Mouse (Mus musculus) testis, adult 2 months (tissue): Measurements from ENCODE around the gene Pm20d1. TPM values are rescaled to one million over a fixed set of nuclear protein-coding genes. Genes with fewer than 3 reads are reported as not detected.
A peak's percentile ranks its signal among the peaks of the same experiment; 100 is the strongest.
"Not testable (repeated sequence)": the region's sequence is repeated elsewhere in the genome, so short reads cannot be mapped to it uniquely, and the experiment has no call there.

ENCODE experiments used
- H3K27ac ChIP-seq: fragments of 200-500 bp; 2 replicates; pipeline ENCODE4 v1.5.1; 2012; ENCODE audit warnings: low read depth, low read length; ENCODE audit not compliant: control insufficient read depth, insufficient read depth
- H3K27me3 ChIP-seq: fragments of 200-500 bp; 2 replicates; pipeline ENCODE4 v1.6.1; 2012; ENCODE audit warnings: mild to moderate bottlenecking, low read length, moderate library complexity; ENCODE audit not compliant: control insufficient read depth, insufficient read depth
- H3K36me3 ChIP-seq: fragments of 200-500 bp; 2 replicates; pipeline ENCODE4 v1.6.1; 2012; ENCODE audit warnings: mild to moderate bottlenecking, low read length; ENCODE audit not compliant: control insufficient read depth, insufficient read depth
- H3K4me1 ChIP-seq: fragments of 200-500 bp; 2 replicates; pipeline ENCODE4 v1.6.1; 2012; ENCODE audit warnings: low read length; ENCODE audit not compliant: control insufficient read depth, insufficient read depth
- H3K4me3 ChIP-seq: fragments of 200-500 bp; 2 replicates; pipeline ENCODE4 v1.5.1; 2012; ENCODE audit warnings: low read depth, mild to moderate bottlenecking, low read length, moderate library complexity, mixed read lengths; ENCODE audit not compliant: control insufficient read depth
- CTCF ChIP-seq: fragments of 200-500 bp; IDR thresholded peaks from 2 replicates; pipeline ENCODE4 v1.5.1; 2012; ENCODE audit warnings: low read depth, mild to moderate bottlenecking, inconsistent platforms, low read length, moderate library complexity; ENCODE audit not compliant: control insufficient read depth, insufficient read depth, insufficient replicate concordance
- POLR2A ChIP-seq: fragments of 200-500 bp; IDR thresholded peaks from 2 replicates; pipeline ENCODE4 v1.6.1; 2012; ENCODE audit warnings: low read depth, mild to moderate bottlenecking, inconsistent platforms, low read length, moderate library complexity; ENCODE audit not compliant: control insufficient read depth
- polyA plus RNA-seq: library from polyadenylated mRNA; depleted of rRNA; stranded (reverse); fragments of >200 nt; gene quantifications from 2 replicates; pipeline ENCODE4 v1.2.3, GENCODE M21; 2012

Pm20d1 gene
- polyA plus RNA-seq, 1 experiment, result 0.28 TPM

GRCm38 (mm10) chr1:131812006-131812405 is 14.8 kb downstream of the Pm20d1 start:
- no peak overlapping the region for H3K4me3 ChIP-seq
- no peaks in the 10 kb centered on the region for H3K36me3 ChIP-seq
- TF ChIP-seq CTCF (no peak), POLR2A (no peak)
- no peaks in the 10 kb centered on the region for H3K4me1 ChIP-seq
- no peak overlapping the region for H3K27ac ChIP-seq
- H3K27me3 ChIP-seq, result no peaks in the 10 kb centered on the region

- H3K36me3 ChIP-seq, result no peaks in the 10 kb centered on the region
- TF ChIP-seq CTCF, result no peak
- TF ChIP-seq POLR2A, result no peak
- no peak overlapping the region for H3K27ac ChIP-seq
- no peaks in the 10 kb centered on the region for H3K4me1 ChIP-seq
- no peak overlapping the region for H3K4me3 ChIP-seq
- H3K27me3 ChIP-seq, result no peaks in the 10 kb centered on the region
These were observed 15.6 kb downstream of the Pm20d1 start for GRCm38 (mm10) chr1:131812631-131813295.

- no peak for TF ChIP-seq POLR2A
- TF ChIP-seq CTCF, result no peak
- Histone ChIP-seq H3K4me3 (no peak overlapping the region), H3K27me3 (no peaks in the 10 kb centered on the region), H3K4me1 (no peaks in the 10 kb centered on the region), H3K36me3 (no peaks in the 10 kb centered on the region), H3K27ac (no peak overlapping the region)
These were observed 16.6 kb downstream of the Pm20d1 start for GRCm38 (mm10) chr1:131813731-131814130.

- TF ChIP-seq POLR2A (no peak), CTCF (no peak)
- no peaks in the 10 kb centered on the region for H3K27me3 ChIP-seq
- H3K4me1 ChIP-seq, result no peaks in the 10 kb centered on the region
- H3K4me3 ChIP-seq, result no peak overlapping the region
- H3K36me3 ChIP-seq, result no peaks in the 10 kb centered on the region
- H3K27ac ChIP-seq, result no peak overlapping the region
These were observed 17.0 kb downstream of the Pm20d1 start for GRCm38 (mm10) chr1:131814191-131814590.

- TF ChIP-seq POLR2A, result no peak
- no peak for TF ChIP-seq CTCF
- Histone ChIP-seq H3K4me3 (no peak overlapping the region), H3K27me3 (no peaks in the 10 kb centered on the region), H3K4me1 (no peaks in the 10 kb centered on the region), H3K27ac (no peak overlapping the region), H3K36me3 (no peaks in the 10 kb centered on the region)
These were observed 19.7 kb downstream of the Pm20d1 start for GRCm38 (mm10) chr1:131816886-131817285.

- H3K4me3 ChIP-seq, H3K27me3 ChIP-seq, H3K36me3 ChIP-seq, H3K4me1 ChIP-seq: not testable (repeated sequence)
- peak overlapping the region; percentile 69 for H3K27ac ChIP-seq
These were observed 23.2 kb downstream of the Pm20d1 start for GRCm38 (mm10) chr1:131820353-131820752.

- no peak for TF ChIP-seq POLR2A
- no peak for TF ChIP-seq CTCF
- Histone ChIP-seq H3K27me3 (no peaks in the 10 kb centered on the region), H3K4me3 (no peak overlapping the region), H3K4me1 (no peaks in the 10 kb centered on the region), H3K27ac (peak overlapping the region; percentile 69; the same call in 1 of the 2 replicates), H3K36me3 (no peaks in the 10 kb centered on the region)
These were observed 23.7 kb downstream of the Pm20d1 start for GRCm38 (mm10) chr1:131820887-131821328.

GRCm38 (mm10) chr1:131822292-131822691 is 25.1 kb downstream of the Pm20d1 start:
- Histone ChIP-seq H3K36me3 (no peaks in the 10 kb centered on the region), H3K27ac (no peak overlapping the region), H3K27me3 (no peaks in the 10 kb centered on the region), H3K4me3 (no peak overlapping the region), H3K4me1 (peaks cover 4% of the 10 kb centered on the region)
- TF ChIP-seq CTCF (no peak), POLR2A (no peak)
